Mouse (Mus musculus): Measurements from ENCODE around the gene Pi4kb. TPM values are rescaled to one million over a fixed set of nuclear protein-coding genes. Genes with fewer than 3 reads are reported as not detected.
"Not testable (repeated sequence)": the region's sequence is repeated elsewhere in the genome, so short reads cannot be mapped to it uniquely, and the experiment has no call there.

The Pi4kb gene
- polyA plus RNA-seq, 1 experiment from 2014 or later = 25.0 TPM

GRCm38 (mm10) chr3:95013699-95014427 is 39.3 kb downstream of the Pi4kb start:
- WGBS = 11% methylated on average over 13 of the region's 13 CpGs
- peaks cover 30% of the 10 kb centered on the region for H3K36me3 ChIP-seq (ENCODE audit: insufficient read depth, low read length)
- ATAC-seq (ENCODE audit: low FRiP score, low TSS enrichment) = no peak

GRCm38 (mm10) chr3:95014428-95015151 is 40.1 kb downstream of the Pi4kb start:
- peak overlapping the region; percentile 88 for H3K4me2 ChIP-seq (replicated peaks; ENCODE audit: low read depth, low read length)
- H3K9ac ChIP-seq (replicated peaks; ENCODE audit: low read length) = peak overlapping the region; percentile 83
- peak overlapping the region; percentile 99 for H3K27ac ChIP-seq (ENCODE audit: low read length)
- peak; percentile 0 for ATAC-seq (ENCODE audit: low FRiP score, low TSS enrichment)
- peak overlapping the region; percentile 80 for H3K4me3 ChIP-seq (ENCODE audit: low read length)
- under 1% methylated on average over 44 of the region's 44 CpGs for WGBS
- peaks cover 18% of the 10 kb centered on the region for H3K4me1 ChIP-seq (ENCODE audit: insufficient read depth, low read length)
- H3K9me3 ChIP-seq (ENCODE audit: low read length) = no peaks in the 10 kb centered on the region
- H3K27me3 ChIP-seq (ENCODE audit: insufficient read depth, low read length) = no peaks in the 10 kb centered on the region
- H3K36me3 ChIP-seq (ENCODE audit: insufficient read depth, low read length) = peaks cover 23% of the 10 kb centered on the region

More at GRCm38 (mm10) chr3:95013699-95014427, 39.3 kb downstream of the Pi4kb start:
- no peaks in the 10 kb centered on the region for H3K27me3 ChIP-seq (ENCODE audit: insufficient read depth, low read length)
- peak overlapping the region; percentile 83 for H3K9ac ChIP-seq (replicated peaks; ENCODE audit: low read length)
- H3K27ac ChIP-seq (ENCODE audit: low read length) = peak overlapping the region; percentile 99
- H3K4me2 ChIP-seq (replicated peaks; ENCODE audit: low read depth, low read length) = peak overlapping the region; percentile 88
- H3K4me3 ChIP-seq (ENCODE audit: low read length) = peak overlapping the region; percentile 80
- H3K4me1 ChIP-seq (ENCODE audit: insufficient read depth, low read length) = peaks cover 18% of the 10 kb centered on the region
- no peaks in the 10 kb centered on the region for H3K9me3 ChIP-seq (ENCODE audit: low read length)

GRCm38 (mm10) chr3:95015337-95015872 is 40.9 kb downstream of the Pi4kb start, which contains the start of gene Zfp687:
Gene Zfp687, minus strand, starts transcription at chr3:95015448.
- no peaks in the 10 kb centered on the region for H3K9me3 ChIP-seq (ENCODE audit: low read length)
- no peaks in the 10 kb centered on the region for H3K27me3 ChIP-seq (ENCODE audit: insufficient read depth, low read length)
- peak; percentile 100 for ATAC-seq (ENCODE audit: low FRiP score, low TSS enrichment)
- peak within 1 kb of the TSS; percentile 80 for H3K4me3 ChIP-seq (ENCODE audit: low read length)
- H3K9ac ChIP-seq (replicated peaks; ENCODE audit: low read length) = peak within 1 kb of the TSS; percentile 83
- H3K27ac ChIP-seq (ENCODE audit: low read length) = peak within 1 kb of the TSS; percentile 99
- under 1% methylated on average over 34 of the region's 37 CpGs for WGBS
- peaks cover 18% of the 10 kb centered on the region for H3K4me1 ChIP-seq (ENCODE audit: insufficient read depth, low read length)
- peak within 1 kb of the TSS; percentile 88 for H3K4me2 ChIP-seq (replicated peaks; ENCODE audit: low read depth, low read length)
- H3K36me3 ChIP-seq (ENCODE audit: insufficient read depth, low read length) = peaks cover 20% of the 10 kb centered on the region

DNA sequence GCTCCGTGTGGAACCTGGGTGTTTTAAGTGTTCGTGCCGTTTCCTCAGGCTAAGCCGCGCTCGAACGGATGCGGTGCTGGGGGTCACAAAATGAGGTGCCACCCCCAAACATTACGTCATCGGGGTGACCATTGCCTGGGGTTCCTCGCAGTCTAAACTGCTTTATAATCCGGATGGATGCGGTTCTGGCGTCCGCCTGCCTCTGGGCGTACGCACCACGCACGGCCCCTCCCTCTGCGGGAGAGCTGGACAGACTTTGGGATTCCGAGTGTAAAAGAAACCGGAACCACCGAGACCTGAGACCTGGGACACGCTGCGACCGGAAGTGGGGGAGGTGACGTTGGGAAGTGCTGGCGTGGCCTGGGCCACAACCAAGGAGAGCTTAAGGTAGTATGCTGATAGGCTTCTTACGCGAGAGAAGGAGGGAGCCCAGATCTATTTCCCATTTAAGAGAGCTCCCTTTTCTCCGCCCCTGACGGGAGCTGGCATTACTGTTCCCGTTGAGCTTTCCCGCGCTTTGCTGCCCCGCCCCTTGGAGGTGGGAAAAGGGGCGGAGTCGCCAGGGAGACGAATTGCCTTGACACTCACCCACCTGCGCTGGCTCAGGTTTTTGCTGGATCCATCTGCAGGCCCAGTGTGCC is 41.5 kb downstream of the Pi4kb start:
- Histone ChIP-seq H3K9ac (replicated peaks; ENCODE audit: low read length) (peak overlapping the region; percentile 80), H3K9me3 (ENCODE audit: low read length) (no peaks in the 10 kb centered on the region), H3K4me3 (ENCODE audit: low read length) (peak overlapping the region; percentile 80), H3K27ac (ENCODE audit: low read length) (peak overlapping the region; percentile 99), H3K4me2 (replicated peaks; ENCODE audit: low read depth, low read length) (peak overlapping the region; percentile 81), H3K4me1 (ENCODE audit: insufficient read depth, low read length) (peaks cover 18% of the 10 kb centered on the region), H3K36me3 (ENCODE audit: insufficient read depth, low read length) (peaks cover 13% of the 10 kb centered on the region), H3K27me3 (ENCODE audit: insufficient read depth, low read length) (no peaks in the 10 kb centered on the region)
- under 1% methylated on average over 40 of the region's 40 CpGs for WGBS
- ATAC-seq (ENCODE audit: low FRiP score, low TSS enrichment) = peak; percentile 80

GRCm38 (mm10) chr3:95016532-95017056 is 42.1 kb downstream of the Pi4kb start:
- Histone ChIP-seq H3K4me1 (ENCODE audit: insufficient read depth, low read length) (peaks cover 18% of the 10 kb centered on the region), H3K27me3 (ENCODE audit: insufficient read depth, low read length) (no peaks in the 10 kb centered on the region), H3K36me3 (ENCODE audit: insufficient read depth, low read length) (peaks cover 8% of the 10 kb centered on the region), H3K27ac (ENCODE audit: low read length) (peak overlapping the region; percentile 99), H3K9me3 (ENCODE audit: low read length) (no peaks in the 10 kb centered on the region), H3K4me2 (replicated peaks; ENCODE audit: low read depth, low read length) (peak overlapping the region; percentile 81), H3K9ac (replicated peaks; ENCODE audit: low read length) (peak overlapping the region; percentile 80), H3K4me3 (ENCODE audit: low read length) (peak overlapping the region; percentile 80)
- WGBS = 4% methylated on average over 21 of the region's 21 CpGs
- ATAC-seq (ENCODE audit: low FRiP score, low TSS enrichment) = no peak

DNA sequence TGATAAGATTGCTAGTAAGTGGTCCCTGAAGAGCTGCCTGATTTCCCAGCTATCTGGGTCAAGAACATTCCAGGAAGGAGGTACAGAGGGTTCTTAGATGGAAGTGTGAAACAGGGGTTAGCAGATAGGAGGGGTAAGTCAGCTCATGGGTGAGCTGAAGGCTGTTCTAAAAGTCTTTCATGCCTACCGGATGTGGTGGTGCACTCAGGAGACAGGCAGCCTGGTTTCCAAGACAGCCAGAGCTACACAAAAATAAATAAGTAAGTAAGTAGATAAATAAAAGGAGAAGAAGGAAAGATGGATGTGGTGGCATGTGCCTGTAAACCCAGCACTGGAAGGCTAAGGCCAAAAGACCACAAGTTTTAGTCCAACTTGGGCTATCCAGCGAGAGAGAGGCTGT is 44.2 kb downstream of the Pi4kb start:
- Histone ChIP-seq H3K9ac (replicated peaks; ENCODE audit: low read length) (no peak overlapping the region), H3K4me1 (ENCODE audit: insufficient read depth, low read length) (peaks cover 9% of the 10 kb centered on the region)

GRCm38 (mm10) chr3:95020956-95021355 is 46.4 kb downstream of the Pi4kb start:
- not testable (repeated sequence) for H3K4me2 ChIP-seq (replicated peaks; ENCODE audit: low read depth, low read length); H3K27ac ChIP-seq (ENCODE audit: low read length); H3K4me1 ChIP-seq (ENCODE audit: insufficient read depth, low read length); H3K9me3 ChIP-seq (ENCODE audit: low read length); ATAC-seq (ENCODE audit: low FRiP score, low TSS enrichment); H3K4me3 ChIP-seq (ENCODE audit: low read length); H3K27me3 ChIP-seq (ENCODE audit: insufficient read depth, low read length); H3K36me3 ChIP-seq (ENCODE audit: insufficient read depth, low read length); H3K9ac ChIP-seq (replicated peaks; ENCODE audit: low read length)
- 89% methylated on average over 5 of the region's 5 CpGs for WGBS

More for the DNA sequence above, 44.2 kb downstream of the Pi4kb start:
- no peaks in the 10 kb centered on the region for H3K9me3 ChIP-seq (ENCODE audit: low read length)
- H3K4me3 ChIP-seq (ENCODE audit: low read length) = no peak overlapping the region
- 81% methylated on average over 2 of the region's 2 CpGs for WGBS
- no peaks in the 10 kb centered on the region for H3K36me3 ChIP-seq (ENCODE audit: insufficient read depth, low read length)
- no peaks in the 10 kb centered on the region for H3K27me3 ChIP-seq (ENCODE audit: insufficient read depth, low read length)
- no peak for ATAC-seq (ENCODE audit: low FRiP score, low TSS enrichment)
- no peak overlapping the region for H3K27ac ChIP-seq (ENCODE audit: low read length)
- no peak overlapping the region for H3K4me2 ChIP-seq (replicated peaks; ENCODE audit: low read depth, low read length)

DNA sequence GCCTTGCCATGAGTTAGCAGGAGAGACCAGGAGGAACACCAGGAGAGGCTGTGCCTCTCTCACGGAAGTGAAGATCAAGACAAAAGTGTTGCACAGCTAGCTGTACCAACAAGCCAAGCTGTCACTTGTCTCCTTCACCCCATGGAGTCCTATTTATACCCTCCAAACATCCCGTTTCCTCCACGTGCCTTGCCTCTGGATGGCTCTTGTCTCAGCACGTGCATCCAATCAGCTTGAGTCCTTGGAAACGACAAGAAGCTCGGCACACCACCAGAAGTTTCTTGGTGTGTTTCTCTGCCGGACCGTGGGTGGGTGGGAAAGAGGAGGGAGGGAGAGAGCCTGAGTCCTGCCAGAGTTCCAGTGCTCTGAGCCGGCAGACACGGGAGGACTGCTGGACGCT is 50.0 kb downstream of the Pi4kb start:
- 30% methylated on average over 11 of the region's 11 CpGs for WGBS
- 0 out of 2 replicates have a peak, but pooled peaks have one; percentile 25 for ATAC-seq (ENCODE audit: low FRiP score, low TSS enrichment)
- no peak overlapping the region for H3K4me3 ChIP-seq (ENCODE audit: low read length)
- H3K27me3 ChIP-seq (ENCODE audit: insufficient read depth, low read length) = no peaks in the 10 kb centered on the region
- no peaks in the 10 kb centered on the region for H3K9me3 ChIP-seq (ENCODE audit: low read length)
- H3K9ac ChIP-seq (replicated peaks; ENCODE audit: low read length) = 0 out of 2 replicates have a peak overlapping the region, but pooled peaks have one; percentile 35
- no peak overlapping the region for H3K27ac ChIP-seq (ENCODE audit: low read length)
- H3K36me3 ChIP-seq (ENCODE audit: insufficient read depth, low read length) = peaks cover under 1% of the 10 kb centered on the region; the same call in 1 of the 2 replicates
- no peak overlapping the region for H3K4me2 ChIP-seq (replicated peaks; ENCODE audit: low read depth, low read length)
- H3K4me1 ChIP-seq (ENCODE audit: insufficient read depth, low read length) = peaks cover 6% of the 10 kb centered on the region; the same call in 1 of the 2 replicates

DNA sequence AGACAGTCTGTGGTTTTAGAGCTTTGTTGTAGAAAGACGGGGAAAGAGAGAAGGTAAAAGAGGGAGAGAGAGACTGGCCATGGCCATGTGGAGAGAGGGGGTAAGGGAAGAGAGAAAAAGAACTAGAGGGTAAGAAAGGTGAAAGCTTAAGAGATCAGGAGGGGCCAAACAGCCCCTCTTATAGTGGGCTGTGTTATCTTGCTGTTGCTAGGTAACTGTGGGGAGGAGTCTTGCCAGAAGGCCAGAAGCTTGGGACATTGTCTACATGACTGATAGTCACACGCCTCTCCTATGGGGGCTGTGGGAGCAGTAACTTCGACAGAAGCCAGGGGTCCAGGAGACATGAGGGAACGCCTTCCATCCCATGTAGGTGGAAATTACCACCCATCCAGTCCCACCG is 50.7 kb downstream of the Pi4kb start:
- Histone ChIP-seq H3K9me3 (ENCODE audit: low read length) (no peaks in the 10 kb centered on the region), H3K36me3 (ENCODE audit: insufficient read depth, low read length) (peaks cover 5% of the 10 kb centered on the region; the same call in 1 of the 2 replicates), H3K4me1 (ENCODE audit: insufficient read depth, low read length) (peaks cover 6% of the 10 kb centered on the region; the same call in 1 of the 2 replicates), H3K9ac (replicated peaks; ENCODE audit: low read length) (no peak overlapping the region), H3K4me2 (replicated peaks; ENCODE audit: low read depth, low read length) (no peak overlapping the region), H3K4me3 (ENCODE audit: low read length) (no peak overlapping the region), H3K27ac (ENCODE audit: low read length) (no peak overlapping the region), H3K27me3 (ENCODE audit: insufficient read depth, low read length) (no peaks in the 10 kb centered on the region)
- WGBS = 55% methylated on average over 5 of the region's 5 CpGs
- ATAC-seq (ENCODE audit: low FRiP score, low TSS enrichment) = no peak
